Mouse (Mus musculus): Measurements from ENCODE around the gene Mrps18b.

The Mrps18b gene

DNA sequence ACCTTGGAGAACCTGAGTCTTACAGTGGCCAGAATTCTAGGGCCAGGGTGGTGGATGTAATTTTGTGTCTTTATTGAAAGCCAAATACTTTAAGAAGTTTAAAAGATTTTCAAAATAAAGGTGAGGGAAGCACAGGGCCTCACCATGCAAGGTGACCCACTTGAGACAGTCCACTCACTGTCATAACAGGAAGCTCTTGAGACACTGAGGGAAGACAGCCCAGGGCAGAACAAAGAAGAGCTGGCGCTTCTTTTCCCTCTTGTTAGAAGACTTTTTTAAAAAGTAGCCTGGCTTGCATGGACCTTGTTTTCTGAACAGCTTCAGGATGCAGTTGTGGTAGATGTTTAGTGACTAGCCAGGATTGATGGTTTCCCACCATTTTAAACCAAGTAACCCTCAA lies 4.2 kb upstream of the Mrps18b start:
- no peak for TF ChIP-seq GATA4 (IDR thresholded peaks at IDR 0.05; ENCODE audit: insufficient replicate concordance, low read length)

DNA sequence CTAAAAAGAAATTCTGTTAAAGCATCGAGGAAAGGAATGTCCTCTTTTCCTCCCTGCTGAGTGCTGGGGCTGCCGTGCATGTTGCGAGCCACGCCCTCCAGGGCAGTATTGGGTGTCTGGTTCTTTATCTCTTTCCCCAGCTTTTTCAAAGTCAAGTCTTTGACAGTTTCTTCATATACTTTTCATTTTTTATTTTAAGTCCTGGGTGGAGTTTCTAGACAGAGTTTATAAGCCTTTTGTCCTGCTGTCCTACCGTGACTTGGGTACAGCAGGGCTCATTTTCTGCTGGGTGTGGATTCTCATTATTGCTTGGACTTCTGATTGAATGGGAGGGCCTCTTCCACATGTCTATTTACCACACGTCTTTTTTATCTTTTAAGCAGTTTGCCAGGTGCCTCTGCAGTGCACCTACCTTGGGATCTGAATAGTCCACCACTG lies 3.7 kb upstream of the Mrps18b start:
- TF ChIP-seq GATA4 (IDR thresholded peaks at IDR 0.05; ENCODE audit: insufficient replicate concordance, low read length), result no peak

DNA sequence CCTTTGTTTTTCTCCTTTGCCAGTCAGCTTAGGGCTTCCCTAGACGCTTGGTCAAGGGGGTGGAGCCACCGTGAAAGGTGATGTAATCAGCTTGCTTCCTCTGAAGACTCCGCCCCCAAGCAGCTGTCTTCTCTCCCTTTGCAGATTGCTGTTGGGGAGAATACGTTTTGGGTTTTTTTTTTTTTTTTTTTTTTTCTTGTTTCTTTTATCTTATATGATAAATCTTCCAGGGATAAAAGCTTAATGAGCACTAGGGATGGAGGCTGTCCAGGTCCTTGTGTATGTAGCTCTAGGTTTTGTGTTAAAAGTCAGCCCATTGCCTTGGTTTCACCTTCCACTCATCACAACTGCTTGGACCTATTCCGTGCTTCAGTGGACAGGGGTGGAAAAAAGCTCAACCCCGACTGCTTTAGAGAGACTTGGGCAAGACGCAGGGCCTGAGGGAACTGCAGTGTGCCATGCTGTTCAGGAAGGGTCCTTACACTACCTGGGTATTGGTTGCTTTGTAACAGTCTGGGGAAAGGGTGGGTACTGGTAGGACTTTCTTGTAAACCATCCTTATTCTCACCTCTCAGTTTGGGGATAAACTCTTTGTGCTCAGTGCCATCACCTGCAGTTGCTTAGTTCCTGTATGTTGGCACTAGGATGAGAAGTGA lies 3.0 kb upstream of the Mrps18b start:
- TF ChIP-seq GATA4 (IDR thresholded peaks at IDR 0.05; ENCODE audit: insufficient replicate concordance, low read length), result no peak; the same call in 1 of the 2 replicates

DNA sequence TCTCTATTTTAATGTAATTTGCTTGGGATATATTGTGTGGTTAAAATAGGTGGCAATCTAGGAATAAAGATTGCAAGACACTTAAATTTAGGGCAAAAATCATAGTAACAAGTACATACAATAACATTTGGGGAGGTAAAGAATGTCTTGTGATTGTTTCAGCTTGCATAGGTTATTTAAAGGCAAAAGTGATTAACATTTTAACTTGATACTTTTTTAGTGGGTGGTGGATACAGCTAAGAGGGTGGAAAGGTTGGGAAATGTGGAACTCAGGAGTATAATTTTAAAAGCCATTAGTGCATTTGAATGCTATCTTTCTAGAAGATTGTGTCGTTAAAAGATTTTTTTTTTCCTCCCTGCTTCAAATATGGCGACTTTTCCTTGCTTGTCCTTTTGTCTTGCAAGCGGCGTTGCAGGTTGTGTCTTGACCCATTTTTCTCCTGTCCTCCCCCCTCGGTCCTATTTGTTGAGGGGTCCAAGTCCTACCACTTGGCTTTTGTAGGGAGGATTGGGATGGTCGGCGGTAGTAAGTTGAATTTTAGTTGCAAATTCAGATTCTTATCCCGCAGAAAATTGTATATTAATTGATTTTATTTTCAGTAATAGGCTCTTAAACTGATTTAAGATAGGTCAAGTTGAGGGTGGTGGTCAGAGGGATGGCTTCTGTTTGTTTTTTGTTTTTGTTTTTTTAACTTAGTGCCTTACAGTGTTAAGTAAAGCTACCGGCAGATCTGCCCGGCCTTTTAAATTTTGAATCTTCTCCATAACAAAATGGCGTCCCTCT lies 2.3 kb upstream of the Mrps18b start:
- no peak for TF ChIP-seq GATA4 (IDR thresholded peaks at IDR 0.05; ENCODE audit: insufficient replicate concordance, low read length)

DNA sequence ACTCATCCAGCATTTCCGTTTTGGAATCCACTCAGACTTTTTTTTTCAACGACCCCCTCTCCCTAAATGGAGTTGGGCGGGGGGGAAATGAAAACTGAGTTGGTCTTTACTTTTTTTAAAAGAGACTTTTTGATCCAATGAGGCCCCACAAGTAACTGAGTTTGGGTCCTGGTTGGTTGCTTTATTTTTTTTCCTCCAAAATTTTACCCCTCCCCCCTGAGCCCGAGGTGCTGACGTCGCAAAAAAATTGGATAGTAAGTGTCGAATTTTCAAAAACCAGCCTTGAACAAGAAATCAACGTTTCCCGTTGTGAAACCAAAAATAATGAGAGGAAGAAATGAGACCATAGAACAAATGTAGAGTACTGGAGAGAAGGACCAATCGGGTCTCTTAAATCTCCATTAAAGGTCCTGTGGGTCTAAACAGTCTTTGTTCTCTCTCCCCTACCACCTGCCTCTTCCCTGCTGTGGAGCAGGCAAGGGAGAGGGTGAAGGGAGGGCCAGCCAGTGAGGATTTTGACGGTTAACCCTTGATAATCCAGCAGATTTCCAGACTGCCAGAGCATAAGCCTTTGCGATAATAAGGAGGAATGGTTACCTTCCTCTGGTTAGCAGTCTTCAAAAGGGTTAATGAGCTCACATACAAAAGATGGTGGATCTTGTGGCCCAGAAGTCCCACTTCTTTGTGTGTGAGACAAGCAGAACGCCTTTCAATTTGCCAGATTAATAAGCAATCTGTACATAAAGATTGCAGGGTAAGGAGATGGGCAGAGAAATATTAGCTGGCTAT lies 1.5 kb upstream of the Mrps18b start:
- no peak for TF ChIP-seq GATA4 (IDR thresholded peaks at IDR 0.05; ENCODE audit: insufficient replicate concordance, low read length)

DNA sequence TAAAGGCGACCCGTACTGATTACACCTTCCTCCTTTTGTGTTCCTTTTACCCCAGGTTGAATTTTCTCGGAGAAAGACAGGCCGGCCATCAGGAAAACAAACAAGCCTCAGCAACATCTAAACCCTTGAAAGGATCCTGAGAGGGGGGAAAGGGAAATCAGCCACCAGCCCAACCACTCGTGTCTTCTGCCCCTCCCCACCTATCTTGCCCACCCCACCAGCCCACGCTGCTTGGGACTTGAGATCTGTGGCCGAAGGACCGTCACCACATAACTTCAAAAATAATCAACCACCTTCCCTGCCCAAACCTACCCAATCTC lies 914 bp upstream of the Mrps18b start:
- no peak for TF ChIP-seq GATA4 (IDR thresholded peaks at IDR 0.05; ENCODE audit: insufficient replicate concordance, low read length)

DNA sequence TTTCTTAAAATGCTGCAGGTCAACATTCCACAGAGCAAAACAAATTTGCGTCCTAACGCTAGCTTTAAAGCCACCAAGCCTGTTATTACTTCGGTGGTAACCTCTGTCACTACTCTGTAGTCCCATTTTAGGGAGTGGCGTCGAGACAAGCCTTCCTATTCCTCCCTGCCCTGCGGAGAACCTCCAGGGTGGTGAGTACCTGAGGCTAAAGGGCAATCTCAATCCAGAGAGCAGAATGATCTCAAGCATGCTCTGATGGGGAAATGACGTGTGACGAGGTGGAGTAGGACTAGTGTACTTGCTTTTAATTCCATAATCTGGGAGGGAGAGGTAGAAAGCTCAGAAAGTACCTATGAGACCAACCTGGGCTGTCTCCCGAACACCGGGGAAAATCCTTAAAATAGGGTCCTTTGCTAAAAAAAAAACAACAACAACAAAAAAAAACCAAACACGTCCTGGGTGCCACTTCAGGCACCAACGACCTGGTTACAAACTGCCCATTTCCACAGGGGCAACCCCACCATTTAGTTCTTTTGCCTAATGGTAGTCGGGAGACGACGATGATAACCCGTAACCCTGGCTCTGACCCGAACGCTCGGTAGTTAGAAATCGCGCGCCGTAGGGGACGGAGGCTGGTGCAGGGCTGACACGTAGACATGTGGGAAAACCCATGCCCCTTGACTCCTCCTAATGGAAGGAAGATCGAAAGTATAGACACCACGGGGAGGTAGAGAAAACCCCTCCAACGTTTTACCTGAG lies 472 bp downstream of the Mrps18b start:
- TF ChIP-seq GATA4 (IDR thresholded peaks at IDR 0.05; ENCODE audit: insufficient replicate concordance, low read length), result no peak

DNA sequence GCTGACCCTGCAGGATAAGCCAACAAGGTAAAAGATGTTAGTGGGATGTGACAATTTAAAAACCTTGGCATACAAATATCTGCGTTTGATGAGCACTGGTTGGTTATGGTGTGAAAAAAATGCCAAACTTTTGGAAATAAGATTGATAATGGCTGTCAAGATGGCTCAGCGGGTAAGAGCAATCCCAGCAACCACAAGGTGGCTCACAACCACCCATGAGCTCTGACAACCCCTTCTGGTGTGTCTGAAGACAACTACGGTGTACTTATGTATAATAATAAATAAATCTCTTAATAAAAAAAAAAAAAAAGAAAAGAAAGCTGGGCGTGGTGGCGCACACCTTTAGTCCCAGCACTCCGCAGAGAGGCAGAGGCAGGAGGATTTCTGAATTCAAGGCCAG lies 1.2 kb downstream of the Mrps18b start:
- TF ChIP-seq GATA4 (IDR thresholded peaks at IDR 0.05; ENCODE audit: insufficient replicate concordance, low read length), result no peak

DNA sequence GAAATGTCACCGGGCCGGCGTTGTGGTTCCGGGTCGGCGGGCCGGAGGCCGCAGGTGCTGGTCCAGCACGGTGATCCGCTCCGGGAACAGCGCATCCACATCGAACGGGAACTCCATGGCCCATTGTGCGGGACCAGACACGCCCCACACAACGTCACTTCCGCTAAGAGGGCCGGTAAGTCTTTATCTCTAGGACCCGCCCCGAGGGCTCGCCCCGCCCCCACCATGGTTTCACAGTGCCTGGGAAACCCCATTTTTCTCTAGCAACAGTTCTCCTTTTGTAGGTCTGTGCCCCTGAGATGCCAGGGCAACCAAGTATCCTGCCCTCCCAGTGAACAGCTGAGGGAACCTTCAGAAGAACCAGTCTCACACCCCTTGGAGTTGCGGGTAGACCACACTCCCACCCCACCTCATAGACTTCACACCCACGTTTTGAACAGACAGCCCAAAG lies 6.2 kb downstream of the Mrps18b start, which contains the start of gene Atat1:
Gene Atat1, minus strand, starts transcription at position 157 of the 451 bp plus-strand sequence.
- TF ChIP-seq GATA4 (IDR thresholded peaks at IDR 0.05; ENCODE audit: insufficient replicate concordance, low read length), result peak; percentile 70; the same call in 1 of the 2 replicates

DNA sequence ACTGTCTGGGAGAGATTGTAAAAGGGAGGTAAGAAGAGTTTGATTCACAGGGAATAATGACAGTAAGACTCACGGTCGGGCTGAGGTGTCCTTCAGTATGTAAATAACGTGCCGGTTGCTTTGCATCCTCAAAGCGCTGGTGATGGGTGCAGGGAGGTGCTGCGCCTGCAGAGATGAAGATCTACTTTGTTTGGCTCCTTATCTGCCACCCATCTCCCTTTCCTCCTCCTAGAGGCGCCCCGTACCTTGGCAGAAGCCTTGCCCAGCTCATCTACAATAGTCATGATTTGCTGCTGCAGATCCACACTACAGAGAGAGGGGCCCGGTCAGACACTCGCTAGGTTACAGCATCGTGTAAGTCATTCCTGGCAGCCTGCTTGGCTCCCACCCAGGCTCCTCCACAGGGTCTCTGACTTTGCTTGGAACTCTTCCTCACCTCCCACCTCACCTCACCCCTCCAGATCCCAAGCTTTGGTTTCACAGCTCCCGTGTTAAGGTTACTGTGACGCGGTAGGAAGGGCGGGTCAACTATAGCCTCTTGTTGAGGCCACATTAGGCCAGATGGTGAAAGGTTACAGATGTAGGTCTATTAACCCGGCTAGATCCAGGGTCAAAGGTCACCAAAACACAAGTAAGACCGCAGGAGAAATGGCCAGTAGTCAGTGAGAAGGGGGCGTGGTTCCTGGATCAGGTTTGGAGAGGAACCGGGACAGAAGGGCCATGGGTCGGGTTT lies 6.8 kb downstream of the Mrps18b start:
- no peak for TF ChIP-seq GATA4 (IDR thresholded peaks at IDR 0.05; ENCODE audit: insufficient replicate concordance, low read length)

DNA sequence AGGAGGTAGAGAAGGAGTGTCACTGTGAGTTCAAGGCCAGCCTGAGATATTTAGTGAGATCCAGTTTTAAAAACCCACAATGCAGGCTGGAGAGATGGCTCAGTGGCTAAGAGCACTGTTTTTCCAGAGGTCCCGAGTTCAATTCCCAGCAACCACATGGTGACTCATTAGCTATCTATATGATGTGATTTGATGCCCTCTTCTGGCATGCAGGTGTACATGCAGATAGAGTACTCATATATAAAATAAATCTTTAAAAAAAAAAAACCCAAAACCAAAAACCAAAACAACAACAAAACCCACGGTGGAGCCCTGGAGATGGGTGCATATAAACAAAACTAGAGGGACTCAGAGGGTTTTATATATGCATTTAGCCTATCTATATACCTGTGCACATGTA lies 8.6 kb downstream of the Mrps18b start:
- TF ChIP-seq GATA4 (IDR thresholded peaks at IDR 0.05; ENCODE audit: insufficient replicate concordance, low read length), result no peak

DNA sequence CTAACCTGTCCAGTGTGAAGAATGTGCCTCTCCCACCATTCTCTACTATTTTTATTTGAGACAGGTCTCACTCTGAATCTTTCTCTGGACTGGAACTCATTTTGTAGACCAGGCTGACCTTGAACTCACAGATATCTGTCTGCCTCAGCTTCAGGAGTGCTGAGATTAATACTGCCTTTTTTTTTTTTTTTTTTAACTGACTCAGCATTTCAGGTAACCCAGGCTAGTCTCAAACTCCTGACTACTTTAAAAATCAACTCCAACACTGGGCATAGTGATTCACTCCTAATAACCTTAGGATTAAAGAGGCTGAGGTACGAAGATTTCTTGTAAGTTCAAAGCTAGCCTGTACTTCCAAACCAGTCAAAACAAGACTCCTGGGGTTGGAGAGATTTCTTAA lies 10.6 kb downstream of the Mrps18b start:
- TF ChIP-seq GATA4 (IDR thresholded peaks at IDR 0.05; ENCODE audit: insufficient replicate concordance, low read length), result no peak

DNA sequence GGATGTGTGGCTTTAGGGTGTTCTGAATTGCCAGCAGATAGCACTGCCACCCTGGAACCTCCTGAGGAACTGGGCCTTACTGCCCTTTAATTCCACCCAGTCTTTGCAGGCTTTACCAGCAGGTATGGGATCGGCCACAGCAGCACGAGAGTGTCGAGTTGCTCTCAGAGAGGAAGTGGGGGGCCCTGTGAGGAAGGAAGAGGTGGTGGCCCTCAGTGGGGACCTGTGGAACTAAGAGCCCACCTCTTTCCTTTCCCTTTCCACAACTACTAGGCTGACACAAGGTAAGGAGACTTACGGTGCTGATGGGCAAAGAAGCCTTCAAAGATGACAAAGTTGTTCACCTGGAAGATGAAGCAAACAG lies 12.2 kb downstream of the Mrps18b start:
- no peak for TF ChIP-seq GATA4 (IDR thresholded peaks at IDR 0.05; ENCODE audit: insufficient replicate concordance, low read length)

DNA sequence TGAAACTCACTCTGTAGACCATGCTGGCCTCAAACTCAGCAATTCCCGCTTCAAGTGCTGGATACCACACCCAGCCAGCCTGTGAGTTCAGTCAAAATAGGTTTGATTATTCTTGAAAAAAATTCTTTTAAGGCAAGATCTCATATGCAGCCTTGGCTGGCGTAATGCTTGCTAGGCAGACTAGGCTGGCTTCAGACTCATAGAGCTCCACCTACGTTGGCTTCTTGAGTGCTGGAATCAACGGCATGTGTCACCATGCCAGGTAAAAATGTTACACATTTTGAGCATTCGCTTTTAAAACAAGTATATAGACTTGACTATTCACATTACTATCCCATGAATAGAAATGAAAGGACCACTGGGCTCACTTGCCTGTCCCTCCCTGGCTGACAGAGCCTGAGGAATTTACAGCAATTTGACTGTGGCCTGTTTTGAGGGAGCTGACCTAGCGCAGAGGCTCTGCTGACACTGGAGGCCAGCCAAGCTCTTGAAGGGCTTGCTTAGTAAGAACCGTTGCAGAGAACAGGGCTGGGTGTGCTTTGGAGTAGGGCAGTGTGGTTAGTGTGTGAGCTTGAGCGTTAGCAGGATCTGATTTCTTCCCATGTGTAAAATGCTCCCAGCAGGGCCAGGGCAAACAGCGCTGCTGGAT lies 12.7 kb downstream of the Mrps18b start:
- TF ChIP-seq GATA4 (IDR thresholded peaks at IDR 0.05; ENCODE audit: insufficient replicate concordance, low read length), result no peak

All from liver, adult (tissue).